Comparison of ENCODE assay signal across 30 mouse cellular contexts in genomic region chr16:59487975-59488548, GRCm38 (mm10). TPM values are rescaled to one million over a fixed set of nuclear protein-coding genes. Genes with fewer than 3 reads are reported as not detected.
DNase-seq lines count a peak whose midpoint lies in the region; ATAC-seq and TF ChIP-seq lines count a peak whose summit lies in the region.
"Had no signal": no experiment of that assay in that cellular context is flagged by ENCODE, and none has a peak within 500 bp of the region (broad histone marks: within the 10 kb centered on the region; RNA-seq: fewer than 3 reads in every experiment).

No protein-coding gene starts in this region.

- WGBS in liver, embryonic 11.5 days, result 66% methylated on average over 9 of the region's 9 CpGs
- WGBS in limb, embryonic 14.5 days, result 54% methylated on average over 9 of the region's 9 CpGs
- 50% methylated on average over 9 of the region's 9 CpGs for WGBS in liver, embryonic 16.5 days (ENCODE audit: insufficient replicate concordance)
- WGBS in stomach, embryonic 16.5 days, result 77% methylated on average over 9 of the region's 9 CpGs

- no peaks in the 10 kb centered on the region for H3K4me1 ChIP-seq in liver, embryonic 11.5 days (replicated peaks; ENCODE audit: control insufficient read depth, insufficient read depth, low read length)
- H3K4me1 ChIP-seq in limb, embryonic 14.5 days (ENCODE audit: control insufficient read depth, insufficient read depth, low read length), result peaks cover 7% of the 10 kb centered on the region; the same call in 1 of the 2 replicates
- no peaks in the 10 kb centered on the region for H3K4me1 ChIP-seq in liver, embryonic 16.5 days (ENCODE audit: control insufficient read depth, low read depth, low read length)
- peaks cover 2% of the 10 kb centered on the region; the same call in 1 of the 2 replicates for H3K4me1 ChIP-seq in stomach, embryonic 16.5 days (ENCODE audit: control insufficient read depth, insufficient read depth, low read length)
- H3K4me1 ChIP-seq: embryonic facial prominence, embryonic 12.5 days; heart, embryonic 13.5 days; hindbrain, embryonic 10.5 days; intestine, embryonic 15.5 days; liver, embryonic 15.5 days; midbrain, embryonic 10.5 days; midbrain, embryonic 15.5 days; neural tube, embryonic 15.5 days had no signal

- H3K9ac ChIP-seq in liver, embryonic 11.5 days (ENCODE audit: low read depth, low read length), result no peak overlapping the region
- H3K9ac ChIP-seq in limb, embryonic 14.5 days (ENCODE audit: low read depth, low read length, severe bottlenecking), result no peak overlapping the region
- no peak overlapping the region for H3K9ac ChIP-seq in liver, embryonic 16.5 days (ENCODE audit: low read depth, low read length)
- H3K9ac ChIP-seq in stomach, embryonic 16.5 days (ENCODE audit: low read length), result no peak overlapping the region
- H3K9ac ChIP-seq: embryonic facial prominence, embryonic 12.5 days; heart, embryonic 13.5 days; intestine, embryonic 15.5 days; liver, embryonic 15.5 days; midbrain, embryonic 15.5 days; neural tube, embryonic 15.5 days had no signal

- TF ChIP-seq POLR2A in limb, embryonic 14.5 days (IDR thresholded peaks at IDR 0.05; ENCODE audit: borderline replicate concordance, extremely low read depth, insufficient read depth, insufficient read length), result no peak

- H3K27ac ChIP-seq in liver, embryonic 11.5 days (ENCODE audit: low read depth, low read length), result no peak overlapping the region
- H3K27ac ChIP-seq in limb, embryonic 14.5 days (replicated peaks; ENCODE audit: low read depth, low read length), result no peak overlapping the region; the same call in 1 of the 2 replicates
- H3K27ac ChIP-seq in liver, embryonic 16.5 days (ENCODE audit: low read length), result no peak overlapping the region
- H3K27ac ChIP-seq in stomach, embryonic 16.5 days (ENCODE audit: low read length), result peak overlapping the region; percentile 52
- H3K27ac ChIP-seq: embryonic facial prominence, embryonic 12.5 days; heart, embryonic 13.5 days; hindbrain, embryonic 10.5 days; intestine, embryonic 15.5 days; liver, embryonic 15.5 days; macrophage; midbrain, embryonic 10.5 days; midbrain, embryonic 15.5 days; neural tube, embryonic 15.5 days had no signal

- peak; percentile 86 for ATAC-seq in liver, embryonic 11.5 days (replicated peaks; ENCODE audit: low FRiP score)
- ATAC-seq in limb, embryonic 14.5 days (ENCODE audit: low FRiP score, low read depth), result peak; percentile 44; the same call in 1 of the 2 replicates
- ATAC-seq in liver, embryonic 16.5 days (ENCODE audit: low read depth), result peak; percentile 37
- ATAC-seq in stomach, embryonic 16.5 days (ENCODE audit: insufficient read depth, low FRiP score), result peak; percentile 72; the same call in 1 of the 2 replicates
- no peak for ATAC-seq in frontal cortex, adult (ENCODE audit: low TSS enrichment)
- ATAC-seq: activated CD4-positive, CD25-positive, alpha-beta regulatory T cell, adult 4 months; forebrain, embryonic 16.5 days; hindbrain, embryonic 16.5 days; midbrain, embryonic 15.5 days had no signal

- H3K9me3 ChIP-seq in liver, embryonic 11.5 days (ENCODE audit: control insufficient read depth, low read length), result no peaks in the 10 kb centered on the region
- H3K9me3 ChIP-seq in limb, embryonic 14.5 days (ENCODE audit: control insufficient read depth, low read length), result no peaks in the 10 kb centered on the region
- no peaks in the 10 kb centered on the region for H3K9me3 ChIP-seq in liver, embryonic 16.5 days (replicated peaks; ENCODE audit: control insufficient read depth, low read length)
- H3K9me3 ChIP-seq in stomach, embryonic 16.5 days (replicated peaks; ENCODE audit: control insufficient read depth, low read length), result no peaks in the 10 kb centered on the region
- H3K9me3 ChIP-seq: embryonic facial prominence, embryonic 12.5 days; heart, embryonic 13.5 days; hindbrain, embryonic 10.5 days; intestine, embryonic 15.5 days; liver, embryonic 15.5 days; midbrain, embryonic 10.5 days; midbrain, embryonic 15.5 days; neural tube, embryonic 15.5 days had no signal

- H3K36me3 ChIP-seq in liver, embryonic 11.5 days (ENCODE audit: control insufficient read depth, insufficient read depth, low read length), result peaks cover 40% of the 10 kb centered on the region
- peaks cover 76% of the 10 kb centered on the region for H3K36me3 ChIP-seq in limb, embryonic 14.5 days (ENCODE audit: control insufficient read depth, insufficient read depth, low read length)
- H3K36me3 ChIP-seq in liver, embryonic 16.5 days (ENCODE audit: control insufficient read depth, insufficient read depth), result peaks cover 22% of the 10 kb centered on the region
- H3K36me3 ChIP-seq in stomach, embryonic 16.5 days (ENCODE audit: control insufficient read depth, insufficient read depth, low read length), result peaks cover 28% of the 10 kb centered on the region
- H3K36me3 ChIP-seq: midbrain, embryonic 15.5 days had no signal

- no peak overlapping the region for H3K4me2 ChIP-seq in liver, embryonic 11.5 days
- no peak overlapping the region for H3K4me2 ChIP-seq in limb, embryonic 14.5 days (replicated peaks; ENCODE audit: low read depth, low read length, severe bottlenecking)
- no peak overlapping the region for H3K4me2 ChIP-seq in liver, embryonic 16.5 days (ENCODE audit: low read depth, low read length)
- H3K4me2 ChIP-seq in stomach, embryonic 16.5 days (ENCODE audit: low read depth, low read length), result no peak overlapping the region
- H3K4me2 ChIP-seq: embryonic facial prominence, embryonic 12.5 days; heart, embryonic 13.5 days; intestine, embryonic 15.5 days; liver, embryonic 15.5 days; midbrain, embryonic 15.5 days; neural tube, embryonic 15.5 days had no signal

- H3K4me3 ChIP-seq in liver, embryonic 11.5 days (ENCODE audit: low read depth, low read length), result no peak overlapping the region
- no peak overlapping the region for H3K4me3 ChIP-seq in limb, embryonic 14.5 days (replicated peaks; ENCODE audit: low read length)
- no peak overlapping the region for H3K4me3 ChIP-seq in liver, embryonic 16.5 days (ENCODE audit: low read depth, low read length)
- no peak overlapping the region for H3K4me3 ChIP-seq in stomach, embryonic 16.5 days (replicated peaks; ENCODE audit: low read length)
- H3K4me3 ChIP-seq: embryonic facial prominence, embryonic 12.5 days; heart, embryonic 13.5 days; hindbrain, embryonic 10.5 days; intestine, embryonic 15.5 days; liver, embryonic 15.5 days; midbrain, embryonic 10.5 days; midbrain, embryonic 15.5 days; neural tube, embryonic 15.5 days had no signal

- no peaks in the 10 kb centered on the region for H3K27me3 ChIP-seq in liver, embryonic 11.5 days (replicated peaks; ENCODE audit: control insufficient read depth, insufficient read depth, low read length)
- no peaks in the 10 kb centered on the region for H3K27me3 ChIP-seq in limb, embryonic 14.5 days (ENCODE audit: control insufficient read depth, insufficient read depth, low read length)
- H3K27me3 ChIP-seq in liver, embryonic 16.5 days (ENCODE audit: control insufficient read depth, insufficient read depth, low read depth, low read length), result no peaks in the 10 kb centered on the region
- H3K27me3 ChIP-seq in stomach, embryonic 16.5 days (ENCODE audit: control insufficient read depth, insufficient read depth, low read length), result no peaks in the 10 kb centered on the region
- H3K27me3 ChIP-seq: embryonic facial prominence, embryonic 12.5 days; heart, embryonic 13.5 days; intestine, embryonic 15.5 days; liver, embryonic 15.5 days; midbrain, embryonic 15.5 days; neural tube, embryonic 15.5 days had no signal

- no peak for DNase-seq in liver, embryonic 11.5 days (ENCODE audit: low spot score)
- no peak for DNase-seq in liver
- DNase-seq in limb, embryonic 14.5 days (ENCODE audit: low spot score), result no peak
- no peak for DNase-seq in adrenal gland, postnatal 10 days
- DNase-seq: adrenal gland, adult 2 months; B cell, adult 2 months; cerebellum, adult 8-10 months; cerebellum, postnatal 36 days; embryo, embryonic 11 days; heart, postnatal 10 days; kidney, postnatal 10 days; layer of hippocampus, postnatal 36 days; left cerebral cortex, postnatal 4 days; thymus, adult 18-20 months; thymus, postnatal 25 days had no signal

RNA-seq across cellular contexts. Expression of gene Riox2, which starts 16.5 kb away (rescaled TPM):
- 39.4 and 44.6 TPM in 2 replicates for polyA plus RNA-seq in liver, embryonic 11.5 days (2014; fragmentation: Nextera tagmentation; extraction: Ambion mirVana)
- 15.4 and 18.3 TPM in 2 replicates for polyA plus RNA-seq in limb, embryonic 14.5 days (2012; rRNA removed)
- polyA plus RNA-seq in limb, embryonic 14.5 days (2014; fragmentation: Nextera tagmentation; extraction: Ambion mirVana), result 30.4 and 32.4 TPM in 2 replicates
- polyA plus RNA-seq in liver, embryonic 16.5 days (2015; fragmentation: Nextera tagmentation; extraction: Ambion mirVana), result 10.5 and 12.0 TPM in 2 replicates
- polyA plus RNA-seq in stomach, embryonic 16.5 days (2015; fragmentation: Nextera tagmentation; extraction: Ambion mirVana), result 38.6 and 41.5 TPM in 2 replicates
- total RNA-seq in adrenal gland, postnatal 10 days (2021), result 10 to 100 TPM; 17.6 to 25.0 TPM
